Mouse (Mus musculus): ENCODE measurements at regions not wholly inside any gene's neighbourhood (a gene's known extent, or its start where the extent isn't known, plus 50 kb on each side); places are given as distances from the start of the nearest gene placed in this dataset.

DNA sequence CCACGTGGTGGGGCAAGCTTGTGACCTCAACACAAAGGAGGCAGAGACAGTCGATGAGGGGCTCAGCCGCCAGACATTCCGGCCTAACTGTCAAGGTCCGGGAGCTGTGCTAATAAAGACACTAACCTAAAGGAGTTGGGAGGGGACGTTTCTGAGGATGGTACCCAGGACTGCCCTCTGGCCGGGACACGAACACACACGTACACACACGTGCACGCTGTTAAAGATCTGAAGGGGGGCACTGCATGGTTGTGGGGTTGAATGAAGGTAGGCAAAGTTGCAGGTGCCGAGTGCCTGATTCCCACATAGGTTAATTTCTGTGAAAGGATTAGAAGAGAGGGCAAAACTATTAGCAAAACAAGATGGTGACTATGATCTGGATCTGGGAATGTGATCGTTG, 65.4 kb upstream of the Mitf start:
- DNase-seq (ENCODE audit: low spot score): no peak

GRCm38 (mm10) chr6:97740851-97741201, 66.0 kb upstream of the Mitf start:
- no peak for DNase-seq (ENCODE audit: low spot score)

GRCm38 (mm10) chr6:97740107-97740850, 66.6 kb upstream of the Mitf start:
- DNase-seq (ENCODE audit: low spot score): peak; percentile 45

GRCm38 (mm10) chr6:97738846-97739245, 68.0 kb upstream of the Mitf start:
- no peak for DNase-seq (ENCODE audit: low spot score)

DNA sequence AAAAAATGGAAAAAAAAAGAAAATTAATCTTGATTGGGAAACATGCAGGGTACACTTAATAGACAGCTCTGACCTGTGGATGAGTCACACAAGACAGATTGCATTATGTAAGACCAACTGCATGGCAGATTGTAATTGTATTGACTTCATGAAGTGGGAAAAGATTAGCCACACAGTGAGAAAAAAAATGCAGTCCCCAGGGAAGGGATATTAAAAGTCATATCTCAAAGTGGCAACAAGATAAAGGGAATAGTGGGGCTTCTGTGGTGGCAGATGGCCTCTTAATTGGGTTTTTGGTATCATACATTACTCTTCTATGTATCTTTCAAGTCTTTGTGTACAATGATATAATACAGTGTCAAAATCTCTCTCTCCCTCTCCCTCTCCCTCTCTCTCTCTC, 76.0 kb upstream of the Mitf start:
- no peak for DNase-seq (ENCODE audit: low spot score)

GRCm38 (mm10) chr6:97718184-97718910, 88.5 kb upstream of the Mitf start:
- DNase-seq (ENCODE audit: low spot score): no peak

DNA sequence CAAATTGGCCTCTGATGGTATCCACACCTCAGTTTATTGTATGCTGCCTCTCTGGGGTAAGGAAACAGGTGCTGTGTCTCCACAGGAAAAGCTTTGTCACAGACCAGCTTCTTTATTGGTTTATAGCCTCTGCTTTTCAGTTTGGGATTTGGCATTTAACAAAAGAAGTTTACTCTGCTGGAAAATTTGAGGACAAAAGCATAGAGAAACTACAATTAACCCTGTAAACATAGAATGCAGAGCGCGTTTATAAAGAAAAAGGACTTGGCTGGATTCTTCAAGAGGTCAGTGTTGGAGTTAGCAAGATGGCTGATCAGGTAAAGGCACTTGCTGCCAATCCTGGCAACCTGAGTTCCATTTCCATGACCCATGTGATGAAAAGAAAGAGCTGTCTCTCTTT, 90.1 kb upstream of the Frmd4b start:
- no peak for DNase-seq (ENCODE audit: low spot score)

GRCm38 (mm10) chr6:97704361-97704760, 87.0 kb upstream of the Frmd4b start:
- DNase-seq (ENCODE audit: low spot score): no peak

DNA sequence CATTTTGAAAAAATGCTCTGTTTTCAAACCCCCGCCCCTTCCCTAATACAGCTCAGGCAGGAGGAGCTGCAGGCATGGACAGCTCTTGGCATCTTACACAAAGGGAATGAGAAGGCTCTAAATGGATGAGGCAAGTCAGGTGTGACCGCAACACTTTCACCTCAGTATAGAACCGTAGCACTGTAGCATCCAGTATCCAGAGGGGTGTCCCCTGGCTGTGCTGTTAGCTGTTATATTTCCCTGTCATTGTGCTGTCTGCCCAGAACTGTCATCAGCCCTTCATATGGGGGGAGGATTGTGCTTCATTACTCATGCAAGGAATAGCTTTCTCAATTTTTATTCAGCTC, 82.4 kb upstream of the Frmd4b start:
- no peak for DNase-seq (ENCODE audit: low spot score)

DNA sequence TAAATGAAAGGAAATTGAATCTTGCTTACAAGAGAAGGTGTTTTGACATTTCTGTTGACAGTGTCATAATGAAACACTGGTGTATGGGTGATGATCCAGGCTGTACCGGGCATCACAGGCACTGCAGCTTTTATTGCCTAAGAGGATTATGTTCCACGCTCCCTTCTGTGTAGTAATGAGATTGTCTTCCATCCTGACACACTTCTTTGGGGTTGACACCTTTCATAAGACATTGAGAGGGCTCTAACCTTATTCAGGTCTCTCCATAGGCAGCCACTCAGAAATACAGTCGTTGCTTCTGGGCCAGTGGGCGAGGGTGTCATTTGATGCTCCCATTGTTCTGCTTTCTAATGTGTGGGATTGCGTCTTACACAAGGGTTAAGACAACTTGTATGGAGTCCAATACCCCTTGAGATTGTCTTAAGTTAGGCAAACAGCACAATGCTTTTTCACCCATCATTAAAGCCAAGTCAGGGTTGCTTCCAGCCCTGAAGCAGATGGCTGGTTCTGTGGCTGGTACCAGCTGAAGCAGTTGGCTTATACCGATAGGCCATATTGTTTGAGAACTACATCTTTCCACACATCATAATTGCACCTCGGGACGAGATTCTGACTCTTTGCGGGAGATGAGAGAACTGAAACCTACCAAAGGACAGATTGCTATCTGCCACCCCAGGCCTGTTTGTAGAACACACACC, 81.9 kb upstream of the Frmd4b start:
- DNase-seq (ENCODE audit: low spot score): no peak

DNA sequence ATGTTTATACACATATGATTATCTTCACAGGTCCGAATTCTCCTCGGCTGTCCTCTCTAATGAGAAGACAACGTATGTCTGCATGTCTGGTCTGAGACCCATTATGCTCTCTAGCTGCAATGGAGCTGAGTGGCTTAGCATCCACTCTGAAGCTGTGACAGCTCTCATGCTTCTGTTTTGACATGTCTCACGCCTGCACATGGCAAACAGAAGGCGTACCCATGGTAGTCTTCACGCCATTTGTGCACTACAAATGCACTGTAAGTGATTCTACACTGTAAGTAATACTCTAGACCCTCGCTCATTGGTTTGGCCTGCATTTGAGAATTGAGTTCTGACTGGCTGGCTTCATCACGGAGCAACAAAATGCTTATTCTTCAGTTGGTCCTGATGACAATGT, 75.9 kb upstream of the Frmd4b start:
- no peak for DNase-seq (ENCODE audit: low spot score)

DNA sequence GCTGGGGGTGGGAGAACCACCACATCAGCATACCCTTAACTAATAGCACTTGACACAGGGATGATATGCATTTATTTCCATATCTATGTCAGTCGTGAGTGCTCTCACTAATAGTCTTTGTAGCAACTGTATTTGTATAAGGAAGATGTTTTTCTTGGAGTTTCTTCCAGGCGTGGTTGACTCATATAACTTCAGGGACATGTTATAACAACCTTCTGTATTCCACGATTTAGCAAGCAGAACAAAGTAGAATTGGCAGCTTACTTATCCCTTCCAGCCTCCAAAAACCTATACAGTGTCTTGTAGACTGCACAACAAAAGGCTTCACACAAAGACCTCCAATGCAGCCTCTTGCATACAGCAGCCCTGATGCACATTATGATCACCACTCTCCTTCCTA, 73.8 kb upstream of the Frmd4b start:
- no peak for DNase-seq (ENCODE audit: low spot score)

DNA sequence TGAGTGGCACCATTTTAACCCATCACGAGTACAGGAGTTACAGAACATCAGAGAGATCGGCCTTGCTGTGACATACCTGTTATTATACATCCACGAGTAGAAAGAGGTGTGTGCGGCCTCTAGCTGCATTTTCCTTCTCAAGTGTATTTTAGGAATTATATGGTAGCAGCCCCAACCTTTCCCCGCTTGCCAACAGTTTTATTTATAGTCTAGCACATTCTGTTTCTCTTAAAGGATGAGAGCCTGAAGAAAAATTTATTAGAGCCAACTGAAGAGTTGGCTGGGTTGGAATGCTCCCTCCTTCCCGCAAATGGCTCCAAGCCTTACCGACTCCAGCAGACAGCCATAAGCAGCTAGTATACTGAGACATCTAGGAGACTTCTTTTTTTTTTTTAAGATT, 67.0 kb upstream of the Frmd4b start:
- no peak for DNase-seq (ENCODE audit: low spot score)

GRCm38 (mm10) chr6:97682213-97682612, 64.9 kb upstream of the Frmd4b start:
- DNase-seq (ENCODE audit: low spot score): no peak

DNA sequence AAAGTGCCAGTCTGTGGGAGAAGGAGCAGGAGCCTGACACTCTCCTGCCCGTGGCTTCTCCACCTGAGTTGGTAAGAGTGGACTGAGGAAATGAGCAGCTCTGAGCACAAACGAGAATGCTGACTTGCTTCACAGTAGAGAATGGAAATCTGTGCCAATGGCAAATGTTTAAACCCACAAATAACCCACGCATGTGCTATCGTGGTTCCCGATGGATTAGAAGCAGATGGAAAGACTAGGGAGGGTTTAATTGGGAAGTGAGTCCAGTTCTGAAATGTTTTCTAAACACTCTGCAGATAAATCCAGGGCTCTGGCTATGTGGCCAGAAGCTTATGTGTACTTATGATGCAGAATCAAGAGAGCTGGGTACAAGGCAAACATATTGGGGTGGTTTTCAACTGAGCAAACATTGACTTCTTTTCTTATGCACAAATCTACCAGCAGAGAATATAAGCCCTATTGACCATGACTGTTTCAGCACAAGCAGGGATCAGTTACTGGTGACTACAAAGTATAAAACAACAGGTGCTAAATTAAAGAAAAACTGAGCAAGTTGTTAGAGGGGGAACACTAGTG, 57.9 kb upstream of the Frmd4b start:
- no peak for DNase-seq (ENCODE audit: low spot score)

DNA sequence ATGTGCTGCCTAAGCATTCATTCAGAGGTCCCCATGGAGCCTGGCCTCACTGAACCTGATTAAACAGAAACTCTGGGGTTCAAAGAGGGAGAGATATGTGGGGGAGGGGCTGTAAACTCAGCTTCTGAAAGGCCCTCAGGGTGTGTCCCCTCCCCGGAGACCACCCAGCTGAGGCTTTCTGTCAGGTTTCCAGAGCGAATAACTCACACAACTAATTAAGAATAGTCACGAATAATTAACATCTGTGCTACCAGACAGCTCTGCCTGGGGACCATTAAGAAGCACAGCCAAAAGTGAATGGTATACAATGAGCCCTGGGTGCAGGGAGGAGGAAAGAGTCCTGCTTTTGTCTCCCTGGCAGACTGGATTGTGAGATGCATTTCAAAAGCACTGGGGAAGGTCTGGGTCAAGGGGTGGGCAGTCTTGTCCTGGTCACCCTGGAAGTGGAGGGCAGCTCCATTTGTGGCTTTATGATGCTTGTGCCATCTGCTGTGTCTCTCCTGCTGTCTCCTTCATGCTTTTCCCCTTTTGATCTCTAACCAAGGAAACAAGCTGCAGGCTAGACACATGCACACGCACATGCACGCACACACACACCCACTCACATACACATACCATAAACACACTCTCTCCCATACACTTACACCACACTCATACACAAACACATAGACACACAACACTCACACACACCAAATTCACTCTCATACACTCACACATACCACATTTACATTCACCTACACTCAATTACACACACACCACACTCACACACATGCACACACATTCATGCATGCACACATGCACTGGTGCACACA, 49.7 kb upstream of the Frmd4b start:
- DNase-seq (ENCODE audit: low spot score): no peak
